Mouse (Mus musculus) cortical plate, adult 2 months (tissue): ENCODE results near the gene Tex2.
"Not testable (repeated sequence)": the region's sequence is repeated elsewhere in the genome, so short reads cannot be mapped to it uniquely, and the experiment has no call there.

Experiments used
- CTCF ChIP-seq: fragments of 200-500 bp; IDR thresholded peaks from 2 replicates; pipeline ENCODE4 v1.5.1; 2011; ENCODE audit warnings: mild to moderate bottlenecking, control low read depth, low read length; ENCODE audit not compliant: insufficient read depth; ENCODE audit errors: extremely low read depth
- POLR2A ChIP-seq: fragments of 200-500 bp; IDR thresholded peaks from 2 replicates; pipeline ENCODE4 v1.6.1; 2011; ENCODE audit warnings: mild to moderate bottlenecking, low read length, control low read depth; ENCODE audit not compliant: insufficient read depth; ENCODE audit errors: extremely low read depth

- TF ChIP-seq CTCF, POLR2A: not testable (repeated sequence)
These were observed 21.0 kb upstream of the Tex2 start for GRCm38 (mm10) chr11:106634175-106634574.
